Mouse (Mus musculus) midbrain, embryonic 13.5 days (tissue): Measurements from ENCODE around the gene Rps6kc1. TPM values are rescaled to one million over a fixed set of nuclear protein-coding genes. Genes with fewer than 3 reads are reported as not detected.

ENCODE experiments used
- ATAC-seq: fragments of 200-750 bp; cut with Nextera tagmentation; 2 replicates; pipeline ENCODE4 v1.8.0; 2017; ENCODE audit warnings: mild to moderate bottlenecking, moderate TSS enrichment, moderate library complexity
- H3K27ac ChIP-seq: fragments of 300-500 bp; sonication (generic); 2 replicates; pipeline ENCODE4 v1.5.1; 2015; ENCODE audit warnings: inconsistent platforms, mild to moderate bottlenecking, moderate library complexity
- H3K27me3 ChIP-seq: fragments of 300-500 bp; sonication (generic); 2 replicates; pipeline ENCODE4 v1.6.1; 2015; ENCODE audit warnings: mild to moderate bottlenecking, inconsistent platforms
- H3K36me3 ChIP-seq: fragments of 300-500 bp; sonication (generic); 2 replicates; pipeline ENCODE4 v1.6.1; 2015; ENCODE audit warnings: mild to moderate bottlenecking, inconsistent platforms
- H3K4me1 ChIP-seq: fragments of 300-500 bp; sonication (generic); replicated peaks from 2 replicates; pipeline ENCODE4 v1.6.1; 2015; ENCODE audit warnings: inconsistent platforms
- H3K4me2 ChIP-seq: fragments of 300-500 bp; sonication (generic); replicated peaks from 2 replicates; pipeline ENCODE4 v1.6.1; 2015; ENCODE audit warnings: moderate library complexity, mild to moderate bottlenecking, inconsistent platforms
- H3K4me3 ChIP-seq: fragments of 300-500 bp; sonication (generic); replicated peaks from 2 replicates; pipeline ENCODE4 v1.5.1; 2015; ENCODE audit warnings: mild to moderate bottlenecking, inconsistent platforms
- H3K9ac ChIP-seq: fragments of 300-500 bp; sonication (generic); replicated peaks from 2 replicates; pipeline ENCODE4 v1.6.1; 2015; ENCODE audit warnings: mild to moderate bottlenecking, inconsistent platforms
- H3K9me3 ChIP-seq: fragments of 300-500 bp; sonication (generic); 2 replicates; pipeline ENCODE4 v1.6.1; 2016; ENCODE audit warnings: mild to moderate bottlenecking, inconsistent platforms
- WGBS: fragments of 180-500 bp; shearing (Covaris S2); methylation state at CpG from one replicate; pipeline ENCODE4 v1.1.7; 2015; 5-methylcytosine and 5-hydroxymethylcytosine counted together
- polyA plus RNA-seq: library from polyadenylated mRNA; unstranded; fragments of >200 nt; fragmentation: Nextera tagmentation; extraction: Ambion mirVana; gene quantifications from 2 replicates; pipeline ENCODE4 v1.2.1, GENCODE M21; 2015

The Rps6kc1 gene
- polyA plus RNA-seq, 1 experiment from 2014 or later: 28.9 TPM

GRCm38 (mm10) chr1:190772088-190772885, 139.3 kb downstream of the Rps6kc1 start:
- Histone ChIP-seq H3K27ac (no peak overlapping the region), H3K9me3 (no peaks in the 10 kb centered on the region)

GRCm38 (mm10) chr1:190769748-190770147, 141.8 kb downstream of the Rps6kc1 start:
- WGBS: 81% methylated on average over 7 of the region's 7 CpGs

More at GRCm38 (mm10) chr1:190772088-190772885, 139.3 kb downstream of the Rps6kc1 start:
- Histone ChIP-seq H3K27me3 (no peaks in the 10 kb centered on the region), H3K4me1 (no peaks in the 10 kb centered on the region), H3K4me3 (no peak overlapping the region), H3K4me2 (no peak overlapping the region), H3K9ac (no peak overlapping the region), H3K36me3 (peaks cover 22% of the 10 kb centered on the region)
- ATAC-seq: no peak
- 90% methylated on average over 13 of the region's 13 CpGs for WGBS

GRCm38 (mm10) chr1:190768307-190768706, 143.3 kb downstream of the Rps6kc1 start:
- Histone ChIP-seq H3K9ac (no peak overlapping the region), H3K4me1 (no peaks in the 10 kb centered on the region), H3K4me2 (no peak overlapping the region), H3K36me3 (peaks cover 13% of the 10 kb centered on the region), H3K27me3 (no peaks in the 10 kb centered on the region), H3K9me3 (no peaks in the 10 kb centered on the region), H3K4me3 (no peak overlapping the region), H3K27ac (no peak overlapping the region)
- ATAC-seq: no peak
- 65% methylated on average over 1 of the region's 1 CpGs for WGBS

More at GRCm38 (mm10) chr1:190769748-190770147, 141.8 kb downstream of the Rps6kc1 start:
- H3K27ac ChIP-seq: no peak overlapping the region
- H3K27me3 ChIP-seq: no peaks in the 10 kb centered on the region
- no peak overlapping the region for H3K9ac ChIP-seq
- no peaks in the 10 kb centered on the region for H3K9me3 ChIP-seq
- H3K4me3 ChIP-seq: no peak overlapping the region
- no peaks in the 10 kb centered on the region for H3K4me1 ChIP-seq
- no peak overlapping the region for H3K4me2 ChIP-seq
- peaks cover 21% of the 10 kb centered on the region for H3K36me3 ChIP-seq
- no peak for ATAC-seq

- no peaks in the 10 kb centered on the region for H3K27me3 ChIP-seq
- no peak overlapping the region for H3K4me3 ChIP-seq
- H3K4me2 ChIP-seq: no peak overlapping the region
- no peaks in the 10 kb centered on the region for H3K4me1 ChIP-seq
- no peak overlapping the region for H3K9ac ChIP-seq
- no peak overlapping the region for H3K27ac ChIP-seq
- ATAC-seq: no peak
- WGBS: 77% methylated on average over 8 of the region's 8 CpGs
- H3K9me3 ChIP-seq: no peaks in the 10 kb centered on the region
- H3K36me3 ChIP-seq: peaks cover 6% of the 10 kb centered on the region; the same call in 1 of the 2 replicates
Measured at GRCm38 (mm10) chr1:190767621-190768020, 143.9 kb downstream of the Rps6kc1 start.

- Histone ChIP-seq H3K4me3 (no peak overlapping the region), H3K4me2 (no peak overlapping the region), H3K4me1 (peaks cover 8% of the 10 kb centered on the region), H3K27me3 (no peaks in the 10 kb centered on the region), H3K9me3 (no peaks in the 10 kb centered on the region), H3K9ac (no peak overlapping the region), H3K27ac (no peak overlapping the region), H3K36me3 (0 out of 2 replicates have a peak, but pooled peaks cover under 1% of the 10 kb centered on the region)
- whole genome bisulfite sequencing: 91% methylated on average over 2 of the region's 2 CpGs
- ATAC-seq: no peak
Measured at GRCm38 (mm10) chr1:190766800-190767199, 144.8 kb downstream of the Rps6kc1 start.

GRCm38 (mm10) chr1:190763756-190764155, 147.8 kb downstream of the Rps6kc1 start:
- H3K4me2 ChIP-seq: no peak overlapping the region
- no peak for ATAC-seq
- H3K36me3 ChIP-seq: no peaks in the 10 kb centered on the region
- no peak overlapping the region for H3K9ac ChIP-seq
- no peaks in the 10 kb centered on the region for H3K27me3 ChIP-seq
- peaks cover 8% of the 10 kb centered on the region for H3K4me1 ChIP-seq
- no peaks in the 10 kb centered on the region for H3K9me3 ChIP-seq
- H3K4me3 ChIP-seq: no peak overlapping the region
- 0 out of 2 replicates have a peak overlapping the region, but pooled peaks have one; percentile 10 for H3K27ac ChIP-seq
- 76% methylated on average over 10 of the region's 10 CpGs for WGBS

- no peaks in the 10 kb centered on the region for H3K9me3 ChIP-seq
- peaks cover 17% of the 10 kb centered on the region for H3K4me1 ChIP-seq
- ATAC-seq: no peak
- no peaks in the 10 kb centered on the region for H3K27me3 ChIP-seq
- H3K27ac ChIP-seq: no peak overlapping the region
- no peak overlapping the region for H3K4me3 ChIP-seq
- no peak overlapping the region for H3K9ac ChIP-seq
- H3K4me2 ChIP-seq: no peak overlapping the region
- 30% methylated on average over 4 of the region's 5 CpGs for WGBS
- H3K36me3 ChIP-seq: no peaks in the 10 kb centered on the region
Measured at GRCm38 (mm10) chr1:190761786-190762185, 149.8 kb downstream of the Rps6kc1 start.

GRCm38 (mm10) chr1:190757899-190758298, 153.7 kb downstream of the Rps6kc1 start:
- WGBS: 72% methylated on average over 8 of the region's 8 CpGs
- H3K4me2 ChIP-seq: no peak overlapping the region
- H3K4me1 ChIP-seq: peaks cover 17% of the 10 kb centered on the region
- H3K36me3 ChIP-seq: no peaks in the 10 kb centered on the region
- H3K27ac ChIP-seq: no peak overlapping the region
- peak; percentile 17; the same call in 1 of the 2 replicates for ATAC-seq
- H3K9ac ChIP-seq: no peak overlapping the region
- H3K9me3 ChIP-seq: no peaks in the 10 kb centered on the region
- no peak overlapping the region for H3K4me3 ChIP-seq
- H3K27me3 ChIP-seq: no peaks in the 10 kb centered on the region

GRCm38 (mm10) chr1:190751794-190752570, 159.6 kb downstream of the Rps6kc1 start:
- Histone ChIP-seq H3K9ac (no peak overlapping the region), H3K4me1 (0 out of 2 replicates have a peak, but pooled peaks cover 6% of the 10 kb centered on the region), H3K27me3 (no peaks in the 10 kb centered on the region), H3K9me3 (no peaks in the 10 kb centered on the region), H3K4me3 (no peak overlapping the region), H3K36me3 (no peaks in the 10 kb centered on the region), H3K27ac (peak overlapping the region; percentile 72), H3K4me2 (no peak overlapping the region)
- WGBS: 19% methylated on average over 8 of the region's 8 CpGs
- ATAC-seq: peak; percentile 89

- ATAC-seq: no peak
- 95% methylated on average over 10 of the region's 10 CpGs for WGBS
Measured at GRCm38 (mm10) chr1:190748937-190749336, 162.6 kb downstream of the Rps6kc1 start.

GRCm38 (mm10) chr1:190741421-190741820, 170.1 kb downstream of the Rps6kc1 start:
- 86% methylated on average over 5 of the region's 5 CpGs for WGBS
- Histone ChIP-seq H3K9ac (no peak overlapping the region), H3K27ac (no peak overlapping the region), H3K4me2 (no peak overlapping the region), H3K4me1 (no peaks in the 10 kb centered on the region), H3K36me3 (no peaks in the 10 kb centered on the region), H3K9me3 (no peaks in the 10 kb centered on the region; the same call in 1 of the 2 replicates), H3K4me3 (no peak overlapping the region), H3K27me3 (no peaks in the 10 kb centered on the region)
- ATAC-seq: no peak

More at GRCm38 (mm10) chr1:190748937-190749336, 162.6 kb downstream of the Rps6kc1 start:
- Histone ChIP-seq H3K36me3 (no peaks in the 10 kb centered on the region), H3K9ac (no peak overlapping the region), H3K27me3 (no peaks in the 10 kb centered on the region), H3K27ac (no peak overlapping the region), H3K4me2 (no peak overlapping the region), H3K9me3 (no peaks in the 10 kb centered on the region), H3K4me1 (0 out of 2 replicates have a peak, but pooled peaks cover 6% of the 10 kb centered on the region), H3K4me3 (no peak overlapping the region)

- Histone ChIP-seq H3K9me3 (no peaks in the 10 kb centered on the region), H3K4me2 (no peak overlapping the region), H3K9ac (no peak overlapping the region), H3K27ac (no peak overlapping the region), H3K4me1 (peaks cover 23% of the 10 kb centered on the region), H3K27me3 (no peaks in the 10 kb centered on the region), H3K4me3 (no peak overlapping the region), H3K36me3 (no peaks in the 10 kb centered on the region)
- 78% methylated on average over 6 of the region's 6 CpGs for WGBS
- ATAC-seq: no peak
Measured at GRCm38 (mm10) chr1:190732803-190733202, 178.8 kb downstream of the Rps6kc1 start.
